Mouse (Mus musculus) heart, adult 2 months (tissue): ENCODE data around the gene Atxn7l1.

Experiments
- CTCF ChIP-seq: fragments of 200-600 bp; IDR thresholded peaks from 2 replicates; pipeline ENCODE4 v1.8.1; 2022; ENCODE audit warnings: antibody characterized with exemption, mild to moderate bottlenecking, moderate library complexity
- EP300 ChIP-seq: fragments of 200-500 bp; IDR thresholded peaks from 2 replicates; pipeline ENCODE4 v1.6.1; 2011; ENCODE audit warnings: low read depth, low read length, control low read depth; ENCODE audit not compliant: insufficient read depth
- POLR2A ChIP-seq: fragments of 200-500 bp; IDR thresholded peaks from 2 replicates; pipeline ENCODE4 v1.6.1; 2011; ENCODE audit warnings: mild to moderate bottlenecking, low read depth, low read length, control low read depth; ENCODE audit not compliant: insufficient read depth

- TF ChIP-seq CTCF (no peak), EP300 (no peak), POLR2A (no peak)
Observed at GRCm38 (mm10) chr12:33180421-33180820, 32.9 kb downstream of the Atxn7l1 start.
